Mouse (Mus musculus) right cerebral cortex, postnatal 36 days (tissue): ENCODE measurements at regions not wholly inside any gene's neighbourhood (a gene's known extent, or its start where the extent isn't known, plus 50 kb on each side); places are given as distances from the start of the nearest gene placed in this dataset.

Experiments used
- DNase-seq, 2 experiments: peaks; one replicate each; pipeline ENCODE4 v3.0.0; 2022; ENCODE audit warnings: low spot score in 2 of 2, mixed read lengths in 1 of 2

GRCm38 (mm10) chr17:68120230-68120629 is 116.3 kb upstream of the Arhgap28 start:
- DNase-seq = no peak

- DNase-seq = no peak
Measured at GRCm38 (mm10) chr17:68120744-68121143, 116.8 kb upstream of the Arhgap28 start.

DNA sequence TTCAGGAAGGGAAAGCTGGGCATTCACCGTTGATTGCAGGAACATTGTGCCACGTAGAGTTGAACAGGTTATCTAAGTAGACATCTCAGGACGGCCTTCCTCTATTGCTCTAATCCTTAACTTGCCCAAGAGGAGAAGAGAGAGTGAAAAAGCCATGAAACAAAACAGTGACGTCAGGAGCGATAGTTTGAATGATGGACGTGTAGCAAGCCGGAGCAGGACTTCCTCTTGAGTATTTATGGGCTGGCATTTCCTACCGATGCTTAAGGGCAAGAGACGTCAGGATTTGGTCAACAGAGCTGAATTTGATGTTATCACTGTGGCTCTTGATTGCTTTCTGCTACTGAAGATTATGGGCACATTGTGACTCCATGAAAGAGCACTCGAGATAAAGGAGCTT is 130.5 kb upstream of the Arhgap28 start:
- DNase-seq = no peak

DNA sequence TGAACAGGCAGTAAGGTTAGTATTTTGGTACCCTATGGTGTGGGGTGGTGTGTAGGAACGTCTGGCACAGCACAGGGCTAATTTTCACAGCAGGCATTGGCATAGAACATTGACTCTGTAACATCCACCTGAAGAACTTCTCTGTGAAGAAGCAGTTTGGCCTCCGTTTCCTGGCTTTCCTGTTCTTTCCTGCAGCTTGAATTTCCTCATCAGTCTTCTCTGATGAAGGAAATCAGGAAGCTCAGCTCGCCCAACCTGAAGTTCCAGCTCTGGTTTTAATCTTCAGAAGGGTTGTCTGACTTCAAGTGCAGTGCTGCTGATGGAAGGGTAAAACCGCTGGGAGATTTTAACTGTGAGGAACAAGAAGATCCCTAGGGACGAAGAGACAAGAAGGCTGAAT is 131.5 kb upstream of the Arhgap28 start:
- no peak for DNase-seq

DNA sequence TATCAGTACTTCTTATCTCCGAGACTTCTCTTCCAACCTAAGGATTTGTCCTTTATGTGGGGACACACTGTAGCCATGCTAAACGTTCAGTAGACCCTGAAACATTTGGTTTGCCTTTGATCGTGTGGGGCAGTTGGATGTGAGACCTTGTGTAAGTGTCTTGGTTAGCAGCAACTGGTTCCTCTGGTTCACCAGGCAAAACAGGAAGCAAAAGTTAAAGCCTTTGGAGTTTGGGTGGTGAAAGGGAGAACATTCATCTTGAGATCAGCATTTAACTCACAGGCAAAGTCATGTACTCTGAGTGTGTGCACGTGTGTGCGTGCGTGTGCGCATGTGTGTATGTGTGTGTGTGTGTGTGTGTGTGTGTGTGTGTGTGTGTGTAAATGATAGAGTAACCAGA is 130.3 kb upstream of the L3mbtl4 start:
- no peak for DNase-seq

DNA sequence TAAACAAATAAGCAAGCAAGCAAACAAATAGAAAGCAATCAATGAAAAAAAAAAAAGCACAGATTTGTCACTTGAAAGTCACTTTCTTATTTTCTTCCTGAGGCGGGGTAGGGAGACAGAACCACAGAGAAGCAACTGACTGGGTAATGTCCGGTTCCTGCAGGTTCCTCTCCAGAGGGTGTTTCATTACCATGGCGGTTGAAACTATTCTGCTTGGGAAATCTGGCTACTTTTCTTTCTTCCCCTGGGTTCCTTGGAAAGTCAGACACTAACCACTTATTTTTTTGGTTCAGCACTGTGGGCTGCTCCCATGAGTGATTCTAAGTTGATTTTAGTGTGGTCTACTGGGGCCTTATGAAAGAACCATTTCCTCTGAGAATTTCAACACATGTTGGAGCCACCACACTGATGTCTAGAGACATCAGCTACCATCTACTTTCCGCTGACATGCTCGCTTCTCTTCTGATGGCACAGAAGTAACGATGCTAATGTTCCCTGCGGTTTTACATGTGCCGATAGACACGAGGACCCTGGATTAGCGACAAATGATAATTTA is 124.3 kb upstream of the L3mbtl4 start:
- DNase-seq = no peak

DNA sequence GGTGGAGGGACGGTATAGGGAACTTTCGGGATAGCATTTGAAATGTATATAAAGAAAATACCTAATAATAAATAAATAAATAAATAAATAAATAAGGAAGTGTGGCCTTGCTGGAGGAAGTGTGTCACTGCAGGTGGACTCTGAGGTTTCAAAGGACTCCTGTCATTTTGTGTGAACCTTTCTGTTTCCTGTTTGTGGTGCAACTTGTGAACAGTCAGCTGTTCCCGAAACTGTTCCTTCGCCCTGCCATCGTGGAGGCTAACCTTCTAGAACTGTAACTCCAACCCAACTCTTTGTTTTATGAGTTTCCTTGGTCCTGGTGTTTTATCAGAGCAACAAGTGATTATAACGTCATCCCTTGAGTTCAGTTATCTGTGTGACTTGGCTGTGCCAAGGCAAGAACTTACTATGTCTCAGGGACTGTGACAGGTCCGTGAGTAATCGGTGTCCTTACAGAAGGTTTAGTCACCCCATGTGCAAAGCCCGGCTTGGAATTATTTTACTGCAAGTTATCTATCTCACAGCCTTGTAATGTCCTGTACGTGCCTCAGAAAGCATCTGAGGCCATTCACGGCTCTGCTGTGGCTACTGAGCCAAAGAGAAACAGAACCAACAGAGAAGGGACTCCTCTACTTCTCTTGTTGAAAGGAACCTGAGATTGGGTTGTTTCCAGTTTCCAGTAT is 121.0 kb upstream of the L3mbtl4 start:
- DNase-seq = no peak

GRCm38 (mm10) chr17:68154879-68155278 is 118.7 kb upstream of the L3mbtl4 start:
- DNase-seq = no peak

DNA sequence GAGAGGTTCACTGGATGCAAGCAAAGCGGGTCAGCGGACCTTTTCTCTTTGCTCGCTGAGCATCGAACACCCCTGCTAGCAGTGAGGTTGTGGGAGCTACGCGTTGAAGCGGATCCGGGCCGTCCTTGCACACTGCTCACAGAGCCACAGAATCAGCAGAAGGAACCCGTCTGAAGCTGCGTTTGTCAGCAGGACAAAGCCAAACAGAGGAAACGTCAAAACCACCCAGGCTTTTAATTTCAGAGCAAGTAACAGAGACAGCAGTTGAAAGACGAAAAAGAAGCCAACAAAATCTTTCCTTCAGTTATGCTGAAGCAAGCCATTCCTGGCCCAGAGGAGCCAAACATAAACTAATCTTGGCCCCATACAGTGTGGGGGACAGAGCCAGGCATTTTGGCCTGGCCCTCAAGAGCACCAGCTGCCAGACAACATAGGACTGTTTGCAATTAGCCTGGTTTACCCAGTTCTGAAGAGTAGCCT is 115.4 kb upstream of the L3mbtl4 start:
- no peak for DNase-seq

DNA sequence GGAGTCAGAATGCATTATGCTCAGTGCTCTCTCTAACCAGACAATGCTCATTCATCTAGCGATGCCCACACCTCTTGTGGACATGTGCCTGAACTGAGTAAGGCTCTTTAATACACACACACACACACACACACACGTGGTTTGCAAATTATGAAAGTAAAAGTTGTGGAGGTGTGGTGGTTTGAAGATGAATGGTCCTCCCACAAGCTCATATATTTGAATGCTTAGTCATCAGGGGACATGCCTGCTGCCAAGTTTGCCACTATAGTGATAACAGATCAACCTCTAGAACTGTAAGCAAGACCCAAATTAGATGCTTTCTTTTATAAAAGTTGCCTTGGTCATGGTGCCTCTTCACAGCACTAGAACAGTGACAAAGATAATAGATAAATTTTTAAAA is 112.5 kb upstream of the L3mbtl4 start:
- no peak for DNase-seq

GRCm38 (mm10) chr17:68163545-68163944 is 110.1 kb upstream of the L3mbtl4 start:
- DNase-seq = no peak

GRCm38 (mm10) chr17:68164666-68165065 is 108.9 kb upstream of the L3mbtl4 start:
- DNase-seq = no peak

DNA sequence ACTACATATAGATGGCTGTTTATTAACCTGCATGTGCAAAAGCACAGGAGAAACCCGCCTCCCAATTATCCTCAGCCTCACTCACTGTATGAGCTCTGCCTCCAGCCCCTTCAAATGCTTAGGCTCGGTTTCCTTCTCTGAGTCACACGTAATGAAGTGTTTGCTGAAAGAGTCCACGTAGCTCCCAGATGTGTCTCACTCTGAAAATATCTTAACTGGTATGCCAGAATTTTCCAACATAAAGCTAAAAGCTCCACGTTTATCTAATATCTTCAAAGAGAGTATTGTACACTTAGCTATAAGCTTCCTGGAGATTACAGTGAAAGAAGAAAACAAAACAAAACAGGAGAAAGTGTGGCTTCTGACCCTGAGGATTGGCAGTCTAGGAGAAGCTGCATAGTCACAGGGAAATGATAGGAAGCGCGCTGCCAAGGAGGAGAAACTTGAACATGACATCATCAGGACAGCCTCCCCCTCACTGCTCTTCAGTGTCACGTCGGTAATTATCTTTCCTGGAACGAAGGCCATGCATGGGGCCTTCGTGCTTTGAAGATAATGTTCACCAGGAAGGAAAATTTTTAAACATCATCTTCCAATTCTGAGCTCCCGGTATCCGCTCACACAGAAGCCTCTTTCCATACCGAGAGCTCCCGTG is 108.3 kb upstream of the L3mbtl4 start:
- no peak for DNase-seq

- DNase-seq = no peak
Measured at GRCm38 (mm10) chr17:68166397-68166796, 107.2 kb upstream of the L3mbtl4 start.

- no peak for DNase-seq
Measured at GRCm38 (mm10) chr17:68172838-68173237, 100.8 kb upstream of the L3mbtl4 start.

- DNase-seq = peak; percentile 11 to 19
Measured at GRCm38 (mm10) chr17:68176611-68177165, 96.9 kb upstream of the L3mbtl4 start.

GRCm38 (mm10) chr17:68177835-68178234 is 95.8 kb upstream of the L3mbtl4 start:
- DNase-seq = no peak

GRCm38 (mm10) chr17:68185385-68185784 is 88.2 kb upstream of the L3mbtl4 start:
- DNase-seq = no peak

DNA sequence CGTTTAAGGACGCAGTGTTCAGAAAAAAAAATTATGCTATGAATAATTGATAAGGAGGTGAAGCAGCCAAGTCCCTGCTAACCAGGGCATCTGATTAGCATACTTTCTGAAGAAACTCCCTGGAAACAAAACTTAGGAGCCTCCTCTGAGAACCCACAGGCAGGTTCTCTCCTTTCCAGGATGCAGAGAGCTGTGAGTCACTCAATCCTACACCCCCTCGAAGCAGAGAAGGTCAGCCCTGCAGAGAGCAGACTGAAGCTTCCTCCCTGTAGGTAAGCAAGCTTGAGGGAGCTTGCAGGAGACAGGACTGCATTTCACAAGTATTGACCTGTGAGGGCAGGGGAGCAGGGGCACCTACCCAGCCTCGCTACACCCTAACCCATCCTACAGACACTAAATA is 83.7 kb upstream of the L3mbtl4 start:
- no peak for DNase-seq

- no peak for DNase-seq
Measured at GRCm38 (mm10) chr17:68205545-68205944, 68.1 kb upstream of the L3mbtl4 start.

DNA sequence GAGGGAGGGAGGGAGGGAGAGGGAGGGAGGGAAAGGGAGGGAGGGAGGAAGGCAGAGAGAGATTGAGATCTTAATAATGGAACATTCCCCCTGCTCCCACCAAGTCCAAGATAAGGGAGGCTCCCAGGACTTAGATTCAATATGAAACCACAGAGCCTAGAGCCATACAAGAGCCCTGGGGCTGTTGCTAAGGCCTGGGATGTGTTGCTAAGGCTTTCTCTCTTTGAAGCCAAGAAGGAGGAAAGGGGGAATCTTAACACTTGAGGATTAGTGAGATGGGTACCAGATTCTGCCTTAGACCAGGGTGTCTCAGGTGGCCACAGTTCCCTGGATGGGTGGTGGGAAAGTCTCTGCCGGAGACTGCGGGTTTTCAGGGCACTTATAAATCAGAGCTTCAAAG is 64.8 kb upstream of the L3mbtl4 start:
- no peak for DNase-seq

- no peak for DNase-seq
Measured at GRCm38 (mm10) chr17:68210313-68211254, 63.0 kb upstream of the L3mbtl4 start.
